Mouse (Mus musculus) embryonic facial prominence, embryonic 12.5 days (tissue): Measurements from ENCODE around the gene Bhlhe40. TPM values are rescaled to one million over a fixed set of nuclear protein-coding genes. Genes with fewer than 3 reads are reported as not detected.

Experiments
- ATAC-seq: fragments of 200-750 bp; cut with Nextera tagmentation; 2 replicates; pipeline ENCODE4 v1.8.0; 2017; ENCODE audit not compliant: insufficient number of reproducible peaks, insufficient read depth, low FRiP score, low TSS enrichment
- H3K27ac ChIP-seq: fragments of 300-500 bp; sonication (generic); 2 replicates; pipeline ENCODE4 v1.5.1; 2016; ENCODE audit warnings: mild to moderate bottlenecking
- H3K27me3 ChIP-seq: fragments of 300-500 bp; sonication (generic); 2 replicates; pipeline ENCODE4 v1.6.1; 2016; ENCODE audit warnings: mild to moderate bottlenecking, moderate library complexity
- H3K36me3 ChIP-seq: fragments of 300-500 bp; sonication (generic); 2 replicates; pipeline ENCODE4 v1.6.1; 2016; ENCODE audit warnings: mild to moderate bottlenecking
- H3K4me1 ChIP-seq: fragments of 300-500 bp; sonication (generic); 2 replicates; pipeline ENCODE4 v1.6.1; 2016
- H3K4me2 ChIP-seq: fragments of 300-500 bp; sonication (generic); replicated peaks from 2 replicates; pipeline ENCODE4 v1.6.1; 2016; ENCODE audit warnings: mild to moderate bottlenecking, moderate library complexity
- H3K4me3 ChIP-seq: fragments of 300-500 bp; sonication (generic); 2 replicates; pipeline ENCODE4 v1.5.1; 2016; ENCODE audit warnings: mild to moderate bottlenecking
- H3K9ac ChIP-seq: fragments of 300-500 bp; sonication (generic); 2 replicates; pipeline ENCODE4 v1.6.1; 2016; ENCODE audit warnings: mild to moderate bottlenecking, moderate library complexity
- H3K9me3 ChIP-seq: fragments of 300-500 bp; sonication (generic); 2 replicates; pipeline ENCODE4 v1.6.1; 2016; ENCODE audit warnings: mild to moderate bottlenecking, moderate library complexity
- WGBS: fragments of 180-500 bp; shearing (Covaris S2); methylation state at CpG from one replicate; pipeline ENCODE4 v1.1.7; 2016; 5-methylcytosine and 5-hydroxymethylcytosine counted together
- polyA plus RNA-seq: library from polyadenylated mRNA; unstranded; fragments of >200 nt; fragmentation: Nextera tagmentation; extraction: Ambion mirVana; gene quantifications from 2 replicates; pipeline ENCODE4 v1.2.1, GENCODE M21; 2016

Bhlhe40 gene
- polyA plus RNA-seq, 1 experiment from 2014 or later, result 3.1 TPM

- Histone ChIP-seq H3K9ac (no peak overlapping the region), H3K9me3 (no peaks in the 10 kb centered on the region), H3K36me3 (no peaks in the 10 kb centered on the region), H3K4me3 (no peak overlapping the region), H3K4me2 (no peak overlapping the region), H3K27ac (no peak overlapping the region), H3K4me1 (peaks cover 16% of the 10 kb centered on the region), H3K27me3 (peaks cover 28% of the 10 kb centered on the region)
- 83% methylated on average over 24 of the region's 24 CpGs for WGBS
- ATAC-seq, result no peak
Observed at GRCm38 (mm10) chr6:108664533-108665150, 4.2 kb downstream of the Bhlhe40 start.

- ATAC-seq, result no peak
- Histone ChIP-seq H3K27ac (no peak overlapping the region), H3K4me1 (peaks cover 16% of the 10 kb centered on the region), H3K4me3 (no peak overlapping the region), H3K4me2 (no peak overlapping the region), H3K9me3 (no peaks in the 10 kb centered on the region), H3K36me3 (no peaks in the 10 kb centered on the region), H3K27me3 (peaks cover 29% of the 10 kb centered on the region), H3K9ac (no peak overlapping the region)
- 66% methylated on average over 5 of the region's 5 CpGs for WGBS
Observed at GRCm38 (mm10) chr6:108665587-108665986, 5.2 kb downstream of the Bhlhe40 start.

- 84% methylated on average over 12 of the region's 12 CpGs for WGBS
Observed at GRCm38 (mm10) chr6:108666648-108667488, 6.4 kb downstream of the Bhlhe40 start.

DNA sequence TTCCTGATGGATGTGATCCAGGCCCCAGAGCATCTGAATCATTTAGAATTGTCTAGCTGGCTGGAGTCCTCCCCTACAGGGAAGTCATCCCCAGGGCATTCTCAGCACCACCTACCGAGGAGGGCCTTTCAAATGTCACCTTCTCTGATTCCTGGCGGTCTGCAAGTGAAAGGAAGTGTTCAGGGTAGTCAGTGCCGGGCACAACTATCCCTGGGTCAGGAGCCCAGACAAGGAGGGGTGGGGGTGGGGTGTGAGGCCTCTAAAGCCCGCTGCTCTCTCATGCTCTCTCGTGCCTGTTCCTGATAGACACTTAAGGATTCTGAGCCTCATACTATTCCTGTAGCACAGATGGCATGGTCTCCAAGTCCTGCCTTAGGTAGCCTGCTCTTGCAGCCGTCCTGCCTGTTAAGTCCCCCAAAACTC, 7.2 kb downstream of the Bhlhe40 start:
- Histone ChIP-seq H3K4me2 (peak overlapping the region; percentile 65), H3K27ac (peak overlapping the region; percentile 61; the same call in 1 of the 2 replicates), H3K9me3 (no peaks in the 10 kb centered on the region), H3K27me3 (peaks cover 18% of the 10 kb centered on the region), H3K4me1 (peaks cover 12% of the 10 kb centered on the region), H3K36me3 (no peaks in the 10 kb centered on the region), H3K9ac (peak overlapping the region; percentile 47; the same call in 1 of the 2 replicates), H3K4me3 (no peak overlapping the region)
- WGBS, result 17% methylated on average over 6 of the region's 6 CpGs
- ATAC-seq, result no peak

More at GRCm38 (mm10) chr6:108666648-108667488, 6.4 kb downstream of the Bhlhe40 start:
- Histone ChIP-seq H3K27ac (no peak overlapping the region), H3K4me3 (no peak overlapping the region), H3K27me3 (peaks cover 18% of the 10 kb centered on the region), H3K9ac (no peak overlapping the region), H3K36me3 (no peaks in the 10 kb centered on the region), H3K9me3 (no peaks in the 10 kb centered on the region), H3K4me1 (peaks cover 12% of the 10 kb centered on the region), H3K4me2 (no peak overlapping the region)
- no peak for ATAC-seq

DNA sequence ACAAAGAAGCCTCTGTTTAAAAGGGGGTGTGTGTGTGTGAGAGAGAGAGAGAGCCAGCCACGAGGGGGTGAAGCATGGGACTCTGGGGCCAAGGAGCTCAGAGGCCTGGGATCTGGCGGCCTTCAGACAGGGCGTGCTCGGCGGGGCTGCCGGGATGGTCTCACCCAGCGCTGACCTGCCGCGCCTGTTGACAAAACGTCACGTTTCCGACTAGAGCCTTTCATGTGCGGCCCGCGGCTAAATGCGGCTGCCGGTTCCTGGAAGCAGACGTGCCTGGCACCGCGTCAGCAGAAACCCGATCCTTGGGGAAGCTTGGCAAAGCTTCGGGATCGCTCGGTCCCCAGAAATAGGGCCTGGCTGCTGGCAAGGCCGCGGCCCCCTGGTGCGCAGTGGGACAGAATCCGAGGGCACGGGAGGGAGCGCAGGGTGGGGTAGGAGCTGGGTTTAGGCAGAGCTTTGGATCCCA, 7.9 kb downstream of the Bhlhe40 start:
- peak overlapping the region; percentile 65 for H3K4me2 ChIP-seq
- peak overlapping the region; percentile 28 for H3K4me3 ChIP-seq
- peaks cover 12% of the 10 kb centered on the region for H3K4me1 ChIP-seq
- ATAC-seq, result peak; percentile 78
- H3K27ac ChIP-seq, result peak overlapping the region; percentile 23; the same call in 1 of the 2 replicates
- peaks cover 18% of the 10 kb centered on the region for H3K27me3 ChIP-seq
- H3K9me3 ChIP-seq, result no peaks in the 10 kb centered on the region
- WGBS, result under 1% methylated on average over 30 of the region's 30 CpGs
- H3K36me3 ChIP-seq, result no peaks in the 10 kb centered on the region
- H3K9ac ChIP-seq, result peak overlapping the region; percentile 47

GRCm38 (mm10) chr6:108670276-108670675, 9.8 kb downstream of the Bhlhe40 start:
- Histone ChIP-seq H3K9ac (no peak overlapping the region), H3K9me3 (no peaks in the 10 kb centered on the region), H3K4me3 (no peak overlapping the region), H3K27me3 (peaks cover 9% of the 10 kb centered on the region), H3K27ac (no peak overlapping the region), H3K4me1 (peaks cover 12% of the 10 kb centered on the region), H3K36me3 (no peaks in the 10 kb centered on the region), H3K4me2 (no peak overlapping the region)
- 77% methylated on average over 3 of the region's 3 CpGs for WGBS
- no peak for ATAC-seq

- Histone ChIP-seq H3K27ac (no peak overlapping the region), H3K27me3 (0 out of 2 replicates have a peak, but pooled peaks cover 5% of the 10 kb centered on the region), H3K4me2 (no peak overlapping the region), H3K9me3 (no peaks in the 10 kb centered on the region), H3K4me1 (peaks cover 12% of the 10 kb centered on the region), H3K4me3 (no peak overlapping the region), H3K9ac (no peak overlapping the region), H3K36me3 (no peaks in the 10 kb centered on the region)
- ATAC-seq, result no peak
- WGBS, result 58% methylated on average over 3 of the region's 3 CpGs
Observed at GRCm38 (mm10) chr6:108670821-108671220, 10.4 kb downstream of the Bhlhe40 start.

GRCm38 (mm10) chr6:108672094-108672493, 11.7 kb downstream of the Bhlhe40 start:
- H3K36me3 ChIP-seq, result no peaks in the 10 kb centered on the region
- H3K4me3 ChIP-seq, result no peak overlapping the region
- no peaks in the 10 kb centered on the region for H3K9me3 ChIP-seq
- H3K4me2 ChIP-seq, result no peak overlapping the region
- 0 out of 2 replicates have a peak, but pooled peaks cover 5% of the 10 kb centered on the region for H3K27me3 ChIP-seq
- H3K9ac ChIP-seq, result no peak overlapping the region
- H3K4me1 ChIP-seq, result peaks cover 12% of the 10 kb centered on the region
- ATAC-seq, result no peak
- 79% methylated on average over 8 of the region's 8 CpGs for WGBS
- H3K27ac ChIP-seq, result no peak overlapping the region

DNA sequence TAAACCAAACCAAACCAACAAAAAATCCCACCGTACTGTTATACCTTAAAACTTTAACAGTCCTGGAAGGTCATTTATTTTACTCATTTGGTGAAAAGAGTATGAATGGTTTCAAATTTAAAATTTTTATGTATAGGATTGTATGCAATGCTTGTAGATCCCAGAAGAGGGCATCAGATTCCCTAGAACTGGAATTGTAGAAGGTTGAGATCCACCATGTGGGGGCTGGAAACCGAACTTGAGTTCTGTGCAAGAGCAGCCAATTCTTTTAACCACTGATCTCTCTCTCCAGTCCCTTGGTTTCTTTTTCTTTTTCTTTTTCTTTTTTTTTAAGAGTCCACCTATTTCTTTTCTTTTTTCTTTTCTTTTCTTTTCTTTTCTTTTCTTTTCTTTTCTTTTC, 13.8 kb downstream of the Bhlhe40 start:
- Histone ChIP-seq H3K4me3 (no peak overlapping the region), H3K4me1 (no peaks in the 10 kb centered on the region), H3K27me3 (0 out of 2 replicates have a peak, but pooled peaks cover 5% of the 10 kb centered on the region), H3K9me3 (no peaks in the 10 kb centered on the region), H3K4me2 (no peak overlapping the region), H3K27ac (no peak overlapping the region), H3K9ac (no peak overlapping the region), H3K36me3 (no peaks in the 10 kb centered on the region)
- 84% methylated on average over 2 of the region's 2 CpGs for WGBS
- no peak for ATAC-seq

- Histone ChIP-seq H3K4me1 (no peaks in the 10 kb centered on the region), H3K9ac (no peak overlapping the region), H3K4me2 (no peak overlapping the region), H3K27ac (no peak overlapping the region), H3K9me3 (no peaks in the 10 kb centered on the region), H3K27me3 (no peaks in the 10 kb centered on the region), H3K4me3 (no peak overlapping the region), H3K36me3 (no peaks in the 10 kb centered on the region)
- no peak for ATAC-seq
- WGBS, result 89% methylated on average over 9 of the region's 9 CpGs
Observed at GRCm38 (mm10) chr6:108676783-108677340, 16.4 kb downstream of the Bhlhe40 start.

DNA sequence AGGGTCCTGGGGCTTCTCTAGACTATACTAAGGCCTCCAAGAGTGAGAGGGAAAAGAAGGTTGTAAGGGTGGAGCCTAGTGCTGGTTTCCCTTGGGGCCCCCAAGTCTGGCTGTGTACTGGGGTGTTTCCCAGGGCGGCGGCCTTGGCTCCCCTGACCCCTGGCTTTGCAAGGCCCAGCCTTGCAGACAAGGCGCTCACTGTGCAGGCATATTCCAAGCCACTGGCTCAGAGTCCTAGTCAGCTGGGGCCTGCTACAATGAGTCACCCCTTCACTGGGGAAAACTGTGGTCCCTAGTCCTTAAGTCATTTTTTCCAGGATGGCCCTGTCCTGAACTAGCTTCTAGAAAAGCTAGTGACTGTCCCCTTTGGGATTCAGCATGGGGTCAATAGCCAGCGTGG, 17.3 kb downstream of the Bhlhe40 start:
- Histone ChIP-seq H3K4me3 (no peak overlapping the region), H3K9me3 (no peaks in the 10 kb centered on the region), H3K4me2 (no peak overlapping the region), H3K27me3 (no peaks in the 10 kb centered on the region), H3K36me3 (no peaks in the 10 kb centered on the region), H3K9ac (no peak overlapping the region), H3K4me1 (no peaks in the 10 kb centered on the region), H3K27ac (no peak overlapping the region)
- no peak for ATAC-seq
- 85% methylated on average over 4 of the region's 4 CpGs for WGBS
